Mouse (Mus musculus) heart, adult 2 months (tissue): ENCODE results near the gene Rgl1.

ENCODE experiments used
- CTCF ChIP-seq: fragments of 200-600 bp; IDR thresholded peaks from 2 replicates; pipeline ENCODE4 v1.8.1; 2022; ENCODE audit warnings: antibody characterized with exemption, mild to moderate bottlenecking, moderate library complexity
- EP300 ChIP-seq: fragments of 200-500 bp; IDR thresholded peaks from 2 replicates; pipeline ENCODE4 v1.6.1; 2011; ENCODE audit warnings: low read depth, low read length, control low read depth; ENCODE audit not compliant: insufficient read depth

DNA sequence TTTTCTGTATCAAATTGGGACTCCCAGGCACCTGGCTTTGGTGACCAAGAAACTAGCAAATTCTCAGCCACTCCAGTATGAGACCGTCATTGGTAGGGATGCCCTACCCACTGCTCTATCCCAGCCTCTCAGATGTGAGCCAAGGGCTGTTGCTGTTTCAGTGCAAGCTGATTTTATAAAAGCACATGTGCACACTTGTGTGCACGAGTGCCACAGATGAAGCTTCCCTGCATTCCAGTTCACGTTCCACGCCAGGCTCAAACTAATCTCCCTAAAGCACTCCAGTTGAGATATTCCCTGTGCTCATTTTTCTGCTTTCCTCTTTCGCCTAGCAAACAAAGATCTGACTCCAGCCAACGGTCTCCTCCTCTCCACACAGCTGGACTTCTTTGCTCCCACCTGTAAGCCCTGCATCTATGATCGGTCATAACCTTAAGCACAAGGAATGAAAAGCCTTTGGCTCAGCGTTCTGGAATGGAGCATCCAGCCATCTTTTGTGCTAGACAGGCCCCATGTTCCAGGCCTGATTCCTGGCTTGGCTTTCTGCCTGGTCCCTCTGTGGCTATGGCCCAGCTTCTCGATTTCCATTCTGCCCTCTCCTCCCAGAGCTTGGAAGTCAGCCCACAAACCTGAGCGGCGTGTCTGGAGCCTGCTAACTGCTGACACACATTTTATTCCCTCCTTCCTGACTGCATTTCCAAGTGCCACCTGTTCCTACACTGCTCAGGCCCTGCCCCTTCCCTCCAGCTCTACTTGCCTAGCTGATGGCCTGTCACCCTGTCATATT, 125.8 kb downstream of the Rgl1 start:
- no peak for TF ChIP-seq CTCF
- TF ChIP-seq EP300 = peak; percentile 60; the same call in 1 of the 2 replicates
